ENCODE assay signal across 8 mouse cellular contexts in genomic region chr7:38271859-38272258, GRCm38 (mm10). TPM values are rescaled to one million over a fixed set of nuclear protein-coding genes. Genes with fewer than 3 reads are reported as not detected.
A peak's percentile ranks its signal among the peaks of the same experiment; 100 is the strongest.
DNase-seq lines count a peak whose midpoint lies in the region; ATAC-seq and TF ChIP-seq lines count a peak whose summit lies in the region.

No protein-coding gene starts in this region.

- DNase-seq in heart, adult 9 months (ENCODE audit: low spot score in 2 of 2), result no peak
- DNase-seq in Patski (ENCODE audit: low read depth, low spot score), result no peak
- DNase-seq in right cerebral cortex, postnatal 14 days, result no peak
- no peak for DNase-seq in left cerebral cortex, adult 18-20 months (ENCODE audit: low spot score in 2 of 2)
- DNase-seq in gastrocnemius, adult 8-10 months (ENCODE audit: low spot score in 2 of 2), result no peak

- H3K36me3 ChIP-seq in heart, embryonic 11.5 days (ENCODE audit: control insufficient read depth, insufficient read depth, low read length), result peaks cover 2% of the 10 kb centered on the region; the same call in 1 of the 2 replicates

- no peaks in the 10 kb centered on the region for H3K9me3 ChIP-seq in heart, embryonic 11.5 days (replicated peaks; ENCODE audit: control insufficient read depth, low read length)

- ATAC-seq in heart, embryonic 11.5 days (replicated peaks; ENCODE audit: insufficient number of reproducible peaks, low FRiP score, low TSS enrichment), result 0 out of 2 replicates have a peak, but pooled peaks have one; percentile 20
- ATAC-seq in Patski, result peak; percentile 28
- peak; percentile 30 for ATAC-seq in granulocyte monocyte progenitor cell, adult 5-6 weeks (replicated peaks; ENCODE audit: poor library complexity, severe bottlenecking)
- ATAC-seq in megakaryocyte progenitor cell, adult 5-6 weeks (replicated peaks; ENCODE audit: poor library complexity), result peak; percentile 21

- 14% methylated on average over 4 of the region's 4 CpGs for WGBS in heart, embryonic 11.5 days (ENCODE audit: insufficient replicate concordance)

- TF ChIP-seq CTCF in Patski (IDR thresholded peaks at IDR 0.05), result no peak

- peaks cover 8% of the 10 kb centered on the region for H3K4me1 ChIP-seq in heart, embryonic 11.5 days (ENCODE audit: control insufficient read depth, insufficient read depth, low read length)

- peak overlapping the region; percentile 76 for H3K9ac ChIP-seq in heart, embryonic 11.5 days (ENCODE audit: low read depth, low read length)

- CTCF ChIA-PET in Patski (lab: Charles Lee), result interaction anchor here (1.8 to 3.0 kb wide), 2 partner anchors 71 to 89 kb away, joined by 5 to 16 read pairs; partner anchors contain the start of gene 1600014C10Rik

- no peaks in the 10 kb centered on the region for H3K27me3 ChIP-seq in heart, embryonic 11.5 days (ENCODE audit: control insufficient read depth, insufficient read depth, low read length)
- H3K27me3 ChIP-seq in Patski, result no peaks in the 10 kb centered on the region

- in situ Hi-C loops in Patski (cut with MboI; ENCODE audit: low pct_unique_long_range_greater_than_20kb), result no loop called here

- POLR2A ChIA-PET in Patski (lab: Charles Lee), result interaction anchor here (1.1 kb wide), 2 partner anchors 11 to 45 kb away, joined by 3 to 4 read pairs; no protein-coding TSS in a partner anchor

- H3K4me3 ChIP-seq in heart, embryonic 11.5 days (ENCODE audit: low read depth, low read length), result peak overlapping the region; percentile 83

- H3K4me2 ChIP-seq in heart, embryonic 11.5 days, result peak overlapping the region; percentile 87

- H3K27ac ChIP-seq in heart, embryonic 11.5 days (ENCODE audit: low read depth, low read length), result no peak overlapping the region

RNA-seq across cellular contexts. Expression of gene Pop4, which starts 0.6 kb away (rescaled TPM):
- polyA plus RNA-seq in heart, embryonic 11.5 days (2014; fragmentation: Nextera tagmentation; extraction: Ambion mirVana), result 49.6 and 54.4 TPM in 2 replicates
- polyA plus RNA-seq in Patski (2021), result 38.8 TPM
- total RNA-seq in granulocyte monocyte progenitor cell, adult 5-6 weeks (2014; fragmentation: Nextera tagmentation), result 27.7 and 37.0 TPM in 2 replicates
- total RNA-seq in granulocyte monocyte progenitor cell, adult 5-6 weeks (2017), result 44.9 and 48.6 TPM in 2 replicates
- 37.3 and 43.8 TPM in 2 replicates for total RNA-seq in megakaryocyte progenitor cell, adult 5-6 weeks (2015)
- total RNA-seq in megakaryocyte progenitor cell, adult 5-6 weeks (2017), result 42.7 and 45.3 TPM in 2 replicates
- 10 to 100 TPM; 18.9 to 23.6 TPM for total RNA-seq in left cerebral cortex, adult 18-20 months (2021)
- total RNA-seq in gastrocnemius, adult 8-10 months (2022), result 1 to 10 TPM; 6.2 to 7.5 (median 7.3) TPM

RNA-seq across cellular contexts. Expression of gene Plekhf1, which starts 44.0 kb away (rescaled TPM):
- polyA plus RNA-seq in heart, embryonic 11.5 days (2014; fragmentation: Nextera tagmentation; extraction: Ambion mirVana), result 1.6 and 1.8 TPM in 2 replicates
- polyA plus RNA-seq in Patski (2021), result 18.4 TPM
- 0.32 and 2.8 TPM in 2 replicates for total RNA-seq in granulocyte monocyte progenitor cell, adult 5-6 weeks (2014; fragmentation: Nextera tagmentation)
- total RNA-seq in granulocyte monocyte progenitor cell, adult 5-6 weeks (2017), result 0.52 and 1.2 TPM in 2 replicates
- 0.56 and 0.94 TPM in 2 replicates for total RNA-seq in megakaryocyte progenitor cell, adult 5-6 weeks (2015)
- 0.46 and 1.1 TPM in 2 replicates for total RNA-seq in megakaryocyte progenitor cell, adult 5-6 weeks (2017)
- 1 to 10 TPM; 1.5 to 1.7 TPM for total RNA-seq in left cerebral cortex, adult 18-20 months (2021)
- total RNA-seq in gastrocnemius, adult 8-10 months (2022), result 1 to 10 TPM; 4.7 to 7.9 (median 6.4) TPM
